Mouse (Mus musculus) liver, embryonic 14.5 days (tissue): ENCODE measurements around the gene Gm4869. TPM values are rescaled to one million over a fixed set of nuclear protein-coding genes. Genes with fewer than 3 reads are reported as not detected.

Source experiments
- ATAC-seq: fragments of 200-750 bp; cut with Nextera tagmentation; 2 replicates; pipeline ENCODE4 v1.8.0; 2017; ENCODE audit warnings: moderate number of reproducible peaks, mild to moderate bottlenecking, moderate library complexity; ENCODE audit not compliant: insufficient read depth
- DNase-seq, 3 experiments: peaks; one replicate each; pipeline ENCODE4 v3.0.0-alpha.2; 2012 to 2013; ENCODE audit warnings: low read depth in 3 of 3, low spot score in 3 of 3
- H3K27ac ChIP-seq: fragments of 300-500 bp; sonication (generic); 2 replicates; pipeline ENCODE4 v1.5.1; 2014; ENCODE audit warnings: moderate library complexity, mild to moderate bottlenecking, control low read depth, inconsistent platforms
- H3K27me3 ChIP-seq: fragments of 300-500 bp; sonication (generic); 2 replicates; pipeline ENCODE4 v1.6.1; 2014; ENCODE audit warnings: mild to moderate bottlenecking, low read length, moderate library complexity; ENCODE audit not compliant: control insufficient read depth, insufficient read depth
- H3K36me3 ChIP-seq: fragments of 300-500 bp; sonication (generic); replicated peaks from 2 replicates; pipeline ENCODE4 v1.6.1; 2014; ENCODE audit warnings: low read depth; ENCODE audit not compliant: control insufficient read depth, insufficient read depth
- H3K4me1 ChIP-seq, 2 experiments: fragments of 200-500 bp in 1 of 2; fragments of 300-500 bp in 1 of 2; sonication (generic) in 1 of 2; replicated peaks; 2 replicates each; pipeline ENCODE4 v1.6.1; 2012 to 2014; ENCODE audit warnings: antibody characterized with exemption in 1 of 2, inconsistent platforms in 1 of 2, low read length in 1 of 2; ENCODE audit not compliant: control insufficient read depth in 2 of 2, insufficient read depth in 2 of 2
- H3K4me2 ChIP-seq: fragments of 300-500 bp; sonication (generic); 2 replicates; pipeline ENCODE4 v1.6.1; 2014; ENCODE audit warnings: low read depth, mild to moderate bottlenecking, control low read depth, moderate library complexity
- H3K4me3 ChIP-seq, 2 experiments: fragments of 200-500 bp in 1 of 2; fragments of 300-500 bp in 1 of 2; sonication (generic) in 1 of 2; 2 replicates each; pipeline ENCODE4 v1.5.1; 2012 to 2014; ENCODE audit warnings: low read depth in 2 of 2, low read length in 2 of 2, mild to moderate bottlenecking in 2 of 2, control low read depth in 1 of 2, inconsistent platforms in 1 of 2, moderate library complexity in 1 of 2; ENCODE audit not compliant: insufficient read depth in 1 of 2
- H3K9ac ChIP-seq: fragments of 300-500 bp; sonication (generic); replicated peaks from 2 replicates; pipeline ENCODE4 v1.6.1; 2014; ENCODE audit warnings: mild to moderate bottlenecking, control low read depth, moderate library complexity
- H3K9me3 ChIP-seq: fragments of 300-500 bp; sonication (generic); 2 replicates; pipeline ENCODE4 v1.6.1; 2016; ENCODE audit warnings: low read length, mixed read lengths; ENCODE audit not compliant: control insufficient read depth
- CTCF ChIP-seq: IDR thresholded peaks from 2 replicates; pipeline ENCODE4 v1.5.1; 2016; ENCODE audit warnings: antibody characterized with exemption, low read depth, control low read depth
- EP300 ChIP-seq: IDR thresholded peaks from 2 replicates; pipeline ENCODE4 v1.6.1; 2016; ENCODE audit warnings: antibody characterized with exemption, low read depth
- WGBS: fragments of 180-500 bp; shearing (Covaris S2); extraction: QIAGEN DNeasy Blood & Tissue Kit; methylation state at CpG from one replicate; pipeline ENCODE4 v1.1.7; 2014; ENCODE audit not compliant: insufficient replicate concordance; 5-methylcytosine and 5-hydroxymethylcytosine counted together
- polyA plus RNA-seq, 2 experiments: library from polyadenylated mRNA; depleted of rRNA in 1 of 2; stranded (reverse) in 1 of 2; unstranded in 1 of 2; fragments of >200 nt; fragmentation: Nextera tagmentation in 1 of 2; extraction: Ambion mirVana in 1 of 2; gene quantifications; 2 replicates each; pipeline versions ENCODE4 v1.2.1 to v1.2.3; 2012 to 2014

Gm4869 gene
- polyA plus RNA-seq, 2 experiments: 0.01 TPM; not detected in 1

DNA sequence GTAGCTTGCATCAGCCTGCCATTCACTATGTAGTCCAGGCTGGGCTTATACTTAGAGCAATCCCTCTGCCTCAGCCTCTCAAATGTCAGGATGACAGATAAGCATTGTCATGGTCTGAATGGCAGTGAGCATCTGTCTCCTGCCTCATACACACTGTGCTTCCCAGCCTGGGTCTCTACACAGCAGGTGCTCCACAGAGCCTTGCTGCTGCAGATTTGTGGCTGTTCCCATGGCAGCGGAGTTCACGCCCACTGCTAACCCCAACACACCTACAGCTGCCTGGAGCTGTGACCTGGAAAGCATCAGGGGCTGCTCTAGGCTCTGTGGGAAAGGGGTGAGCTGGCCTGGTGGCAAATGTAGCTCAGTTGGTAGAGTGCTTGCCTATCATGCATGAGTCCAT, 19.5 kb downstream of the Gm4869 start:
- no peaks in the 10 kb centered on the region for H3K27me3 ChIP-seq
- no peaks in the 10 kb centered on the region for H3K9me3 ChIP-seq
- H3K4me2 ChIP-seq: no peak overlapping the region
- DNase-seq: no peak
- H3K4me1 ChIP-seq: no peaks in the 10 kb centered on the region
- no peak overlapping the region for H3K27ac ChIP-seq
- H3K4me3 ChIP-seq: no peak overlapping the region
- ATAC-seq: no peak
- H3K9ac ChIP-seq: no peak overlapping the region
- no peak for TF ChIP-seq CTCF
- no peak for TF ChIP-seq EP300
- H3K36me3 ChIP-seq: no peaks in the 10 kb centered on the region
- 71% methylated on average over 2 of the region's 2 CpGs for WGBS

DNA sequence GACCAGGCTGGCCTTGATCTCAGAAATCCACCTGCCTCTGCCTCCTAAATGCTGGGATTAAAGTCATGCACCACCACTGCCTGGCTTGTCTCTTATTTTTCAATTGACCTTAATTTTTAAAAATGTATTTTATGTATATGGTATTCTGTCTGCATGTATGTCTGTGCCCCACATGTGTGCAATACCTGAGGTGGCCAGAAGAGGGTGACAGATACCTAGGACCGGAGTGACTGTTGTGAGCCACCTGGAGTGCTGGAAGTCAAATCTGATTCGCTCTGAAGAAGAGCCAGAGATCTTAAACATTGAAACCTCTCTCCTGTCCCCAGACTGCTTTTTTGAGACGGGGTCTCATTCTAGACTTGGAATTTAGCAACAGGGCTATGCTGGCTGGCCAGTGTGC, 26.9 kb downstream of the Gm4869 start:
- Histone ChIP-seq H3K9me3 (no peaks in the 10 kb centered on the region), H3K4me2 (no peak overlapping the region), H3K4me3 (no peak overlapping the region), H3K27ac (no peak overlapping the region), H3K27me3 (no peaks in the 10 kb centered on the region), H3K9ac (no peak overlapping the region), H3K4me1 (no peaks in the 10 kb centered on the region), H3K36me3 (no peaks in the 10 kb centered on the region)
- ATAC-seq (no peak), DNase-seq (peak; percentile 14 to 22 (median 19))
- 59% methylated on average over 3 of the region's 3 CpGs for WGBS
- TF ChIP-seq CTCF (peak; percentile 69), EP300 (no peak)

DNA sequence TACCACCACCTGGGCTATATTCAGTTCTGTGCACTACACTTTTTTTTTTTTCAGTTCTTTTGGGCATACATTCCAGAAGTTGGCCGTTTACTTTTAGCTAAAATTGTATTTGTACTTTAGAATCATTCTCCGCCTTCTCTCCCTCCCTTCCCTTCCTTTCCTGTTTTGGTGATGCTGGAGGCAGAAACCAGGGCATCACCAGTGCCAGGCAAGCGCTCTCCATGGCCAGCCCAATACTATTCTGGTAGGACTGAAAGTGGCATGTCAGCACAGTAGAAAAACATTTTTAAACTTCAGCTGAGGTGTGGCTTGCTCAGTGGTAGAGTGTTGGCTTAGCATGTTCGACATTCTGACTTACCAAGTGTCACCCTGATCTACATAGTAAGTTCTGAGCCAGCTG, 36.0 kb downstream of the Gm4869 start:
- no peak overlapping the region for H3K4me3 ChIP-seq
- no peaks in the 10 kb centered on the region for H3K36me3 ChIP-seq
- H3K9me3 ChIP-seq: no peaks in the 10 kb centered on the region
- WGBS: 53% methylated on average over 4 of the region's 4 CpGs
- H3K9ac ChIP-seq: no peak overlapping the region
- DNase-seq (no peak), ATAC-seq (no peak)
- no peak overlapping the region for H3K27ac ChIP-seq
- H3K4me1 ChIP-seq: no peaks in the 10 kb centered on the region
- no peaks in the 10 kb centered on the region for H3K27me3 ChIP-seq
- no peak for TF ChIP-seq EP300
- no peak for TF ChIP-seq CTCF
- no peak overlapping the region for H3K4me2 ChIP-seq

DNA sequence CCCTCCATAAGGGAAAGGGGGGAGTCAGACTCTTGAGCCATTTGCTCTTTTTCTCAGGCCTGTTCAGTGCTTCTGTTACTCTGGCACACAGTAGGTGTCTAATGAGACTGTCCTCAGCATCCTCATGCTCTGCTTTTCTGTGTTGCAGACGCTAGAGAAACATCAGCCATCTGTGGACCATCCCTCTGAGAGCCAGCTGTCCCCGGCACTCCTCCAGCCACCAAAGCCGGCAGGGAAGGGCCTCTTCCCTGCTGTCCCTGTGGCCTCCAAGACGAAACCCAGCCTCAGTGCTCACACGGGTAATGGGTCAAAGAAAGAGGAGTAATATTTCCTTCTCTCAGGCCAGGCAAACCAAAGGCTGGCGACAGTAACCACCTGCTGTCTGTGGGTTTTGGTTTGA, 45.7 kb downstream of the Gm4869 start:
- Histone ChIP-seq H3K4me1 (no peaks in the 10 kb centered on the region; a peak in 1 of 4 replicates), H3K9ac (no peak overlapping the region), H3K27me3 (no peaks in the 10 kb centered on the region), H3K36me3 (no peaks in the 10 kb centered on the region), H3K9me3 (no peaks in the 10 kb centered on the region), H3K4me2 (no peak overlapping the region), H3K27ac (no peak overlapping the region), H3K4me3 (no peak overlapping the region)
- TF ChIP-seq CTCF (no peak), EP300 (no peak)
- 53% methylated on average over 6 of the region's 6 CpGs for WGBS
- DNase-seq: no peak
- ATAC-seq: no peak

DNA sequence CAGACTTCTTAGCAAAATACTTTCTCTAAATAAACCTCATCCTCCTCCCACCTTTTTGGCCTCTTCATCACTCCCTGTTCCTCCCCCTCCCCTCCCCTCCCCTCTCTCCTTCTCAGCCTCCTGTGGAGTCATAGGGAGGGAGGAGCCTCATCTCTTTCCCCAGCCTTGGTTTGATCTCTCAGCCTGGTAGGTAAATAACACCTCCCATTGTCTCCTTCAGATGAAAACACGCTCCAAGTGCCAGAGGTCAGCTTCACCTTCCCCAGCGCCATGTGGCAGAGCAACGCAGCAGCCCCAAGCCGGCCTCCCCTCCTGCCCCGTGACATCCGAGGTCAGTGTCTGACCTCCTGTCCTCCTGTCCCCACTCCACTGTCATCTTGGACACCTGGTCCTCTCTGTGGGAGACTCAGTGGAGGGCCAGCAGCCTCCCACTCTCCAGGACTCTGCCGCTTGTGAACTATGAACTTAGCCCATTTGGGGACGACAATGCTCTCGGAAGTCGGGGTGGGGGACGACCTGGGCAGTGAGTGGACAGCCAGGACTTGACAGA, 47.3 kb downstream of the Gm4869 start:
- no peak overlapping the region for H3K4me2 ChIP-seq
- no peak overlapping the region for H3K4me3 ChIP-seq
- H3K9me3 ChIP-seq: no peaks in the 10 kb centered on the region
- ATAC-seq: no peak
- H3K36me3 ChIP-seq: no peaks in the 10 kb centered on the region
- H3K4me1 ChIP-seq: no peaks in the 10 kb centered on the region; a peak in 1 of 4 replicates
- H3K27me3 ChIP-seq: no peaks in the 10 kb centered on the region
- WGBS: 30% methylated on average over 11 of the region's 11 CpGs
- no peak for DNase-seq
- H3K9ac ChIP-seq: no peak overlapping the region
- H3K27ac ChIP-seq: no peak overlapping the region
- no peak for TF ChIP-seq CTCF
- no peak for TF ChIP-seq EP300
